Mouse (Mus musculus) kidney, adult 2 months (tissue): ENCODE measurements around the gene Bcl2a1d.
"Not testable (repeated sequence)": the region's sequence is repeated elsewhere in the genome, so short reads cannot be mapped to it uniquely, and the experiment has no call there.

Experiments
- CTCF ChIP-seq: fragments of 200-500 bp; conservative IDR thresholded peaks from 2 replicates; pipeline ENCODE4 v1.5.1; 2011; ENCODE audit warnings: low read depth, mild to moderate bottlenecking, control low read depth, low read length, moderate library complexity, mixed read lengths; ENCODE audit not compliant: insufficient read depth, insufficient read length
- POLR2A ChIP-seq: fragments of 200-500 bp; IDR thresholded peaks from one replicate; pipeline ENCODE4 v1.6.1; 2011; ENCODE audit warnings: low read depth, low read length, control low read depth

DNA sequence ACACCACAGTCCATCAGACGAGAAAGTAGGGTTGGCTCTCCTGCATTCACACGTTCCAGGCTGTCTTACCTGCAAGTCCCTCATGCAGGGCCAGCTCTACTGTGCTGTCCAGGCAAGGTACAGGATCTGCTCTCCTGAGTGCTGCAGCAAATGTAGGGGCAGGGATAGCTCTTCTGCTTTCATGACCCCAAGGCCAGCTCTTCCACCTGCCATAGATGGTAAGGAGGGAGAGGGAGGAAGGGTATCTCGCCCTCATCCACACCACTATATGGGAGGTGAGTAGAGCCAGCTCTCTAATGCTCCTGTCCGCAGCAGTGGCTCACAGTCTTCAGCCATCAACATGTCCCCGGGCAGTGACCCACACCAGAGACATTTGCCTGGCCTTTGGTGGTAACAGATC is 37.8 kb upstream of the Bcl2a1d start:
- not testable (repeated sequence) for TF ChIP-seq CTCF, POLR2A
